Mouse (Mus musculus) midbrain, embryonic 10.5 days (tissue): ENCODE data around the gene Bod1l. TPM values are rescaled to one million over a fixed set of nuclear protein-coding genes. Genes with fewer than 3 reads are reported as not detected.

ENCODE experiments used
- DNase-seq: peaks from one replicate; pipeline ENCODE4 v3.0.0-alpha.2; 2017; ENCODE audit warnings: low spot score
- H3K27ac ChIP-seq: fragments of 300-500 bp; sonication (generic); replicated peaks from 2 replicates; pipeline ENCODE4 v1.5.1; 2016; ENCODE audit warnings: mild to moderate bottlenecking
- H3K27me3 ChIP-seq: fragments of 300-500 bp; sonication (generic); 2 replicates; pipeline ENCODE4 v1.6.1; 2016; ENCODE audit warnings: low read depth, mild to moderate bottlenecking; ENCODE audit not compliant: poor library complexity, severe bottlenecking
- H3K36me3 ChIP-seq: fragments of 300-500 bp; sonication (generic); 2 replicates; pipeline ENCODE4 v1.6.1; 2016; ENCODE audit warnings: mild to moderate bottlenecking, moderate library complexity
- H3K4me1 ChIP-seq: fragments of 300-500 bp; sonication (generic); 2 replicates; pipeline ENCODE4 v1.6.1; 2016
- H3K4me3 ChIP-seq: fragments of 300-500 bp; sonication (generic); 2 replicates; pipeline ENCODE4 v1.5.1; 2016; ENCODE audit warnings: mild to moderate bottlenecking, moderate library complexity
- H3K9me3 ChIP-seq: fragments of 300-500 bp; sonication (generic); replicated peaks from 2 replicates; pipeline ENCODE4 v1.6.1; 2016; ENCODE audit warnings: mild to moderate bottlenecking
- WGBS: fragments of 180-500 bp; shearing (Covaris S2); methylation state at CpG from one replicate; pipeline ENCODE4 v1.1.7; 2016; 5-methylcytosine and 5-hydroxymethylcytosine counted together
- polyA plus RNA-seq: library from polyadenylated mRNA; unstranded; fragments of >200 nt; fragmentation: Nextera tagmentation; extraction: Ambion mirVana; gene quantifications from 2 replicates; pipeline ENCODE4 v1.2.1, GENCODE M21; 2016

Bod1l gene
- polyA plus RNA-seq, result 15.6 and 18.0 TPM in 2 replicates

- Histone ChIP-seq H3K36me3 (0 out of 2 replicates have a peak, but pooled peaks cover 6% of the 10 kb centered on the region), H3K9me3 (no peaks in the 10 kb centered on the region), H3K4me1 (peaks cover 22% of the 10 kb centered on the region), H3K27me3 (no peaks in the 10 kb centered on the region), H3K4me3 (peak within 1 kb of the TSS; percentile 98), H3K27ac (peak within 1 kb of the TSS; percentile 89)
- 0% methylated on average over 38 of the region's 38 CpGs for WGBS
- peak; percentile 94 for DNase-seq
Observed at GRCm38 (mm10) chr5:41844147-41844529, at the start of gene Bod1l. Gene Bod1l, minus strand, starts transcription at chr5:41844315.

- no peak overlapping the region for H3K27ac ChIP-seq
- DNase-seq, result no peak
- H3K36me3 ChIP-seq, result no peaks in the 10 kb centered on the region
- H3K4me3 ChIP-seq, result no peak overlapping the region
- H3K27me3 ChIP-seq, result no peaks in the 10 kb centered on the region
- 0 out of 2 replicates have a peak, but pooled peaks cover 6% of the 10 kb centered on the region for H3K4me1 ChIP-seq
- 78% methylated on average over 6 of the region's 6 CpGs for WGBS
- no peaks in the 10 kb centered on the region for H3K9me3 ChIP-seq
Observed at GRCm38 (mm10) chr5:41893351-41893750, 49.2 kb upstream of the Bod1l start.

- H3K4me3 ChIP-seq, result no peak overlapping the region
- DNase-seq, result no peak
- WGBS, result 85% methylated on average over 5 of the region's 5 CpGs
Observed at GRCm38 (mm10) chr5:41890871-41891270, 46.8 kb upstream of the Bod1l start.

GRCm38 (mm10) chr5:41889245-41889849 lies 45.2 kb upstream of the Bod1l start:
- Histone ChIP-seq H3K9me3 (no peaks in the 10 kb centered on the region), H3K4me3 (no peak overlapping the region), H3K27ac (no peak overlapping the region), H3K36me3 (no peaks in the 10 kb centered on the region), H3K4me1 (0 out of 2 replicates have a peak, but pooled peaks cover 6% of the 10 kb centered on the region), H3K27me3 (no peaks in the 10 kb centered on the region)
- 86% methylated on average over 8 of the region's 8 CpGs for WGBS
- DNase-seq, result no peak

More at GRCm38 (mm10) chr5:41890871-41891270, 46.8 kb upstream of the Bod1l start:
- Histone ChIP-seq H3K27me3 (no peaks in the 10 kb centered on the region), H3K36me3 (no peaks in the 10 kb centered on the region), H3K9me3 (no peaks in the 10 kb centered on the region), H3K4me1 (0 out of 2 replicates have a peak, but pooled peaks cover 6% of the 10 kb centered on the region), H3K27ac (no peak overlapping the region)

- DNase-seq, result no peak
Observed at GRCm38 (mm10) chr5:41888834-41889233, 44.7 kb upstream of the Bod1l start.

GRCm38 (mm10) chr5:41887738-41888137 lies 43.6 kb upstream of the Bod1l start:
- H3K27me3 ChIP-seq, result no peaks in the 10 kb centered on the region
- DNase-seq, result peak; percentile 67
- 20% methylated on average over 4 of the region's 4 CpGs for WGBS
- H3K27ac ChIP-seq, result no peak overlapping the region
- H3K4me1 ChIP-seq, result 0 out of 2 replicates have a peak, but pooled peaks cover 6% of the 10 kb centered on the region
- no peak overlapping the region for H3K4me3 ChIP-seq
- no peaks in the 10 kb centered on the region for H3K9me3 ChIP-seq
- H3K36me3 ChIP-seq, result no peaks in the 10 kb centered on the region

More at GRCm38 (mm10) chr5:41888834-41889233, 44.7 kb upstream of the Bod1l start:
- no peak overlapping the region for H3K4me3 ChIP-seq
- H3K27me3 ChIP-seq, result no peaks in the 10 kb centered on the region
- no peaks in the 10 kb centered on the region for H3K9me3 ChIP-seq
- WGBS, result 76% methylated on average over 3 of the region's 3 CpGs
- H3K27ac ChIP-seq, result no peak overlapping the region
- no peaks in the 10 kb centered on the region for H3K36me3 ChIP-seq
- 0 out of 2 replicates have a peak, but pooled peaks cover 6% of the 10 kb centered on the region for H3K4me1 ChIP-seq

- 25% methylated on average over 12 of the region's 12 CpGs for WGBS
- DNase-seq, result peak; percentile 61
- Histone ChIP-seq H3K4me3 (no peak overlapping the region), H3K27ac (no peak overlapping the region), H3K4me1 (no peaks in the 10 kb centered on the region), H3K27me3 (no peaks in the 10 kb centered on the region), H3K36me3 (no peaks in the 10 kb centered on the region), H3K9me3 (no peaks in the 10 kb centered on the region)
Observed at GRCm38 (mm10) chr5:41884563-41884962, 40.4 kb upstream of the Bod1l start.

- DNase-seq, result no peak
- Histone ChIP-seq H3K4me1 (no peaks in the 10 kb centered on the region), H3K27me3 (no peaks in the 10 kb centered on the region), H3K4me3 (no peak overlapping the region), H3K9me3 (peaks cover 7% of the 10 kb centered on the region), H3K27ac (no peak overlapping the region), H3K36me3 (no peaks in the 10 kb centered on the region)
- WGBS, result 86% methylated on average over 2 of the region's 2 CpGs
Observed at GRCm38 (mm10) chr5:41871164-41871563, 27.0 kb upstream of the Bod1l start.

- no peaks in the 10 kb centered on the region for H3K27me3 ChIP-seq
- WGBS, result 72% methylated on average over 2 of the region's 2 CpGs
- DNase-seq, result no peak
Observed at GRCm38 (mm10) chr5:41855781-41856180, 11.7 kb upstream of the Bod1l start.

GRCm38 (mm10) chr5:41845558-41845937 lies 1.4 kb upstream of the Bod1l start:
- 53% methylated on average over 2 of the region's 2 CpGs for WGBS
- H3K27ac ChIP-seq, result no peak overlapping the region
- peaks cover 22% of the 10 kb centered on the region for H3K4me1 ChIP-seq
- no peak for DNase-seq
- peak overlapping the region; percentile 98; the same call in 1 of the 2 replicates for H3K4me3 ChIP-seq
- H3K27me3 ChIP-seq, result no peaks in the 10 kb centered on the region
- H3K36me3 ChIP-seq, result 0 out of 2 replicates have a peak, but pooled peaks cover 6% of the 10 kb centered on the region
- H3K9me3 ChIP-seq, result no peaks in the 10 kb centered on the region

More at GRCm38 (mm10) chr5:41855781-41856180, 11.7 kb upstream of the Bod1l start:
- H3K27ac ChIP-seq, result no peak overlapping the region
- no peak overlapping the region for H3K4me3 ChIP-seq
- H3K36me3 ChIP-seq, result no peaks in the 10 kb centered on the region
- H3K9me3 ChIP-seq, result no peaks in the 10 kb centered on the region
- no peaks in the 10 kb centered on the region for H3K4me1 ChIP-seq

GRCm38 (mm10) chr5:41844820-41845557 lies 874 bp upstream of the Bod1l start:
- peak overlapping the region; percentile 68; the same call in 1 of the 2 replicates for H3K27ac ChIP-seq
- 22% methylated on average over 16 of the region's 16 CpGs for WGBS

GRCm38 (mm10) chr5:41843419-41844146 lies 532 bp downstream of the Bod1l start:
- H3K36me3 ChIP-seq, result 0 out of 2 replicates have a peak, but pooled peaks cover 6% of the 10 kb centered on the region
- H3K27me3 ChIP-seq, result no peaks in the 10 kb centered on the region
- H3K27ac ChIP-seq, result peak overlapping the region; percentile 89
- no peak for DNase-seq
- peak overlapping the region; percentile 98 for H3K4me3 ChIP-seq
- H3K4me1 ChIP-seq, result peaks cover 22% of the 10 kb centered on the region
- H3K9me3 ChIP-seq, result no peaks in the 10 kb centered on the region
- WGBS, result 1% methylated on average over 44 of the region's 46 CpGs

More at GRCm38 (mm10) chr5:41844820-41845557, 874 bp upstream of the Bod1l start:
- Histone ChIP-seq H3K36me3 (0 out of 2 replicates have a peak, but pooled peaks cover 6% of the 10 kb centered on the region), H3K9me3 (no peaks in the 10 kb centered on the region), H3K27me3 (no peaks in the 10 kb centered on the region), H3K4me3 (peak overlapping the region; percentile 98), H3K4me1 (peaks cover 22% of the 10 kb centered on the region)
- DNase-seq, result peak; percentile 29
